Mouse (Mus musculus) kidney, embryonic 14.5 days (tissue): Measurements from ENCODE around the gene Smim10l2a. TPM values are rescaled to one million over a fixed set of nuclear protein-coding genes. Genes with fewer than 3 reads are reported as not detected.

ENCODE experiments used
- ATAC-seq: fragments of 200-750 bp; cut with Nextera tagmentation; 2 replicates; pipeline ENCODE4 v1.8.0; 2017; ENCODE audit warnings: moderate number of reproducible peaks, mild to moderate bottlenecking, moderate TSS enrichment, moderate library complexity; ENCODE audit not compliant: low FRiP score, low TSS enrichment
- H3K27ac ChIP-seq: fragments of 300-500 bp; sonication (generic); 2 replicates; pipeline ENCODE4 v1.5.1; 2014; ENCODE audit warnings: low read depth, mild to moderate bottlenecking, low read length, moderate library complexity, mixed read lengths
- H3K27me3 ChIP-seq: fragments of 300-500 bp; sonication (generic); 2 replicates; pipeline ENCODE4 v1.6.1; 2014; ENCODE audit warnings: mild to moderate bottlenecking, low read length; ENCODE audit not compliant: control insufficient read depth, insufficient read depth
- H3K36me3 ChIP-seq: fragments of 300-500 bp; sonication (generic); 2 replicates; pipeline ENCODE4 v1.6.1; 2014; ENCODE audit warnings: low read length, mixed read lengths; ENCODE audit not compliant: control insufficient read depth, insufficient read depth
- H3K4me1 ChIP-seq: fragments of 300-500 bp; sonication (generic); 2 replicates; pipeline ENCODE4 v1.6.1; 2014; ENCODE audit warnings: low read length, mixed read lengths; ENCODE audit not compliant: control insufficient read depth, insufficient read depth
- H3K4me2 ChIP-seq: fragments of 300-500 bp; sonication (generic); replicated peaks from 2 replicates; pipeline ENCODE4 v1.6.1; 2014; ENCODE audit warnings: low read depth, mild to moderate bottlenecking, low read length
- H3K4me3 ChIP-seq: fragments of 300-500 bp; sonication (generic); 2 replicates; pipeline ENCODE4 v1.5.1; 2014; ENCODE audit warnings: mild to moderate bottlenecking, low read length
- H3K9ac ChIP-seq: fragments of 300-500 bp; sonication (generic); 2 replicates; pipeline ENCODE4 v1.6.1; 2014; ENCODE audit warnings: low read depth, mild to moderate bottlenecking, low read length, moderate library complexity
- H3K9me3 ChIP-seq: fragments of 300-500 bp; sonication (generic); 2 replicates; pipeline ENCODE4 v1.6.1; 2016; ENCODE audit warnings: low read length; ENCODE audit not compliant: control insufficient read depth
- WGBS: fragments of 180-500 bp; shearing (Covaris S2); extraction: QIAGEN DNeasy Blood & Tissue Kit; methylation state at CpG from one replicate; pipeline ENCODE4 v1.1.7; 2014; 5-methylcytosine and 5-hydroxymethylcytosine counted together
- polyA plus RNA-seq: library from polyadenylated mRNA; unstranded; fragments of >200 nt; fragmentation: Nextera tagmentation; extraction: Ambion mirVana; gene quantifications from 2 replicates; pipeline ENCODE4 v1.2.1, GENCODE M21; 2014

Smim10l2a gene
- polyA plus RNA-seq, 1 experiment from 2014 or later, result 5.2 TPM

- ATAC-seq, result no peak
- Histone ChIP-seq H3K4me2 (no peak overlapping the region), H3K27me3 (no peaks in the 10 kb centered on the region), H3K4me3 (no peak overlapping the region), H3K4me1 (no peaks in the 10 kb centered on the region), H3K36me3 (no peaks in the 10 kb centered on the region), H3K27ac (no peak overlapping the region), H3K9ac (no peak overlapping the region), H3K9me3 (no peaks in the 10 kb centered on the region)
- WGBS, result 65% methylated on average over 1 of the region's 1 CpGs
These were observed 31.1 kb downstream of the Smim10l2a start for GRCm38 (mm10) chrX:56405482-56405881.

GRCm38 (mm10) chrX:56406128-56406527, 31.7 kb downstream of the Smim10l2a start:
- no peak for ATAC-seq
- Histone ChIP-seq H3K36me3 (no peaks in the 10 kb centered on the region), H3K9me3 (no peaks in the 10 kb centered on the region), H3K9ac (no peak overlapping the region), H3K27me3 (no peaks in the 10 kb centered on the region), H3K4me2 (no peak overlapping the region), H3K27ac (no peak overlapping the region), H3K4me3 (no peak overlapping the region), H3K4me1 (no peaks in the 10 kb centered on the region)
- WGBS, result 70% methylated on average over 5 of the region's 5 CpGs

- Histone ChIP-seq H3K4me2 (no peak overlapping the region), H3K27me3 (no peaks in the 10 kb centered on the region), H3K4me1 (no peaks in the 10 kb centered on the region), H3K4me3 (no peak overlapping the region), H3K27ac (no peak overlapping the region), H3K9me3 (no peaks in the 10 kb centered on the region), H3K9ac (no peak overlapping the region), H3K36me3 (no peaks in the 10 kb centered on the region)
- 62% methylated on average over 3 of the region's 3 CpGs for WGBS
- ATAC-seq, result no peak
These were observed 41.9 kb downstream of the Smim10l2a start for GRCm38 (mm10) chrX:56416277-56416676.

GRCm38 (mm10) chrX:56417541-56417940, 43.2 kb downstream of the Smim10l2a start:
- WGBS, result 77% methylated on average over 4 of the region's 4 CpGs

More at GRCm38 (mm10) chrX:56417541-56417940, 43.2 kb downstream of the Smim10l2a start:
- no peak for ATAC-seq
- no peaks in the 10 kb centered on the region for H3K36me3 ChIP-seq
- no peaks in the 10 kb centered on the region for H3K9me3 ChIP-seq
- no peak overlapping the region for H3K27ac ChIP-seq
- H3K4me2 ChIP-seq, result no peak overlapping the region
- no peaks in the 10 kb centered on the region for H3K27me3 ChIP-seq
- no peak overlapping the region for H3K9ac ChIP-seq
- H3K4me3 ChIP-seq, result no peak overlapping the region
- no peaks in the 10 kb centered on the region for H3K4me1 ChIP-seq

Other genes with a start within 250 kb of the Smim10l2a start
- gene 3830403N18Rik, start 238.0 kb upstream of the Smim10l2a start, polyA plus RNA-seq, result 0.77 TPM in 1 of 2 replicates, not detected in the other
- not detected in 2 replicates for gene Gm773, start 161.7 kb upstream of the Smim10l2a start, polyA plus RNA-seq
- gene Zfp449, start 28.2 kb upstream of the Smim10l2a start, polyA plus RNA-seq, result 5.7 and 10.8 TPM in 2 replicates
- gene Gm2174, start 73.4 kb downstream of the Smim10l2a start, polyA plus RNA-seq, result 1.0 and 4.2 TPM in 2 replicates
- gene Ints6l, start 80.3 kb downstream of the Smim10l2a start, polyA plus RNA-seq, result 25.6 and 28.8 TPM in 2 replicates
- not detected in 2 replicates for gene Gm10477, start 150.2 kb downstream of the Smim10l2a start, polyA plus RNA-seq
- not detected in 2 replicates for gene Gm648, start 175.0 kb downstream of the Smim10l2a start, polyA plus RNA-seq
- 18.8 and 33.5 TPM in 2 replicates for gene Mmgt1, start 223.5 kb downstream of the Smim10l2a start, polyA plus RNA-seq
- 5.7 and 7.3 TPM in 2 replicates for gene Slc9a6, start 235.2 kb downstream of the Smim10l2a start, polyA plus RNA-seq